Mouse (Mus musculus) hindbrain, embryonic 11.5 days (tissue): Measurements from ENCODE around the gene Ror2. TPM values are rescaled to one million over a fixed set of nuclear protein-coding genes. Genes with fewer than 3 reads are reported as not detected.

ENCODE experiments used
- ATAC-seq: fragments of 200-750 bp; cut with Nextera tagmentation; 2 replicates; pipeline ENCODE4 v1.8.0; 2017; ENCODE audit warnings: mild to moderate bottlenecking, moderate TSS enrichment, moderate library complexity; ENCODE audit not compliant: low FRiP score
- DNase-seq: peaks from one replicate; pipeline ENCODE4 v3.0.0-alpha.2; 2015; ENCODE audit warnings: low spot score
- H3K27ac ChIP-seq: fragments of 300-500 bp; sonication (generic); 2 replicates; pipeline ENCODE4 v1.5.1; 2014; ENCODE audit warnings: mild to moderate bottlenecking, low read depth, low read length
- H3K27me3 ChIP-seq: fragments of 300-500 bp; sonication (generic); 2 replicates; pipeline ENCODE4 v1.6.1; 2014; ENCODE audit warnings: mild to moderate bottlenecking, low read length, moderate library complexity, mixed read lengths; ENCODE audit not compliant: control insufficient read depth, insufficient read depth
- H3K36me3 ChIP-seq: fragments of 300-500 bp; sonication (generic); 2 replicates; pipeline ENCODE4 v1.6.1; 2014; ENCODE audit warnings: mild to moderate bottlenecking, low read length, moderate library complexity, mixed read lengths; ENCODE audit not compliant: control insufficient read depth, insufficient read depth
- H3K4me1 ChIP-seq: fragments of 300-500 bp; sonication (generic); replicated peaks from 2 replicates; pipeline ENCODE4 v1.6.1; 2014; ENCODE audit warnings: low read length, mixed read lengths; ENCODE audit not compliant: control insufficient read depth, insufficient read depth
- H3K4me2 ChIP-seq: fragments of 300-500 bp; sonication (generic); replicated peaks from 2 replicates; pipeline ENCODE4 v1.6.1; 2014; ENCODE audit warnings: mild to moderate bottlenecking, low read depth, low read length
- H3K4me3 ChIP-seq: fragments of 300-500 bp; sonication (generic); 2 replicates; pipeline ENCODE4 v1.5.1; 2014; ENCODE audit warnings: low read depth, low read length
- H3K9ac ChIP-seq: fragments of 300-500 bp; sonication (generic); 2 replicates; pipeline ENCODE4 v1.6.1; 2014; ENCODE audit warnings: low read depth, low read length
- H3K9me3 ChIP-seq: fragments of 300-500 bp; sonication (generic); 2 replicates; pipeline ENCODE4 v1.6.1; 2016; ENCODE audit warnings: low read length; ENCODE audit not compliant: control insufficient read depth
- WGBS: fragments of 180-500 bp; shearing (Covaris S2); extraction: QIAGEN DNeasy Blood & Tissue Kit; methylation state at CpG from one replicate; pipeline ENCODE4 v1.1.7; 2014; 5-methylcytosine and 5-hydroxymethylcytosine counted together
- polyA plus RNA-seq: library from polyadenylated mRNA; unstranded; fragments of >200 nt; fragmentation: Nextera tagmentation; extraction: Ambion mirVana; gene quantifications from 2 replicates; pipeline ENCODE4 v1.2.1, GENCODE M21; 2014

The Ror2 gene
- polyA plus RNA-seq, 1 experiment from 2014 or later: 5.4 TPM

- Histone ChIP-seq H3K9ac (no peak overlapping the region), H3K36me3 (no peaks in the 10 kb centered on the region), H3K4me3 (no peak overlapping the region), H3K4me1 (no peaks in the 10 kb centered on the region), H3K27me3 (no peaks in the 10 kb centered on the region), H3K4me2 (no peak overlapping the region), H3K27ac (no peak overlapping the region), H3K9me3 (no peaks in the 10 kb centered on the region)
- no peak for DNase-seq
- 96% methylated on average over 13 of the region's 13 CpGs for WGBS
- no peak for ATAC-seq
Measured at GRCm38 (mm10) chr13:53130567-53130966, 155.4 kb downstream of the Ror2 start.

GRCm38 (mm10) chr13:53130032-53130431, 155.9 kb downstream of the Ror2 start:
- WGBS: 82% methylated on average over 5 of the region's 5 CpGs
- no peaks in the 10 kb centered on the region for H3K9me3 ChIP-seq
- no peaks in the 10 kb centered on the region for H3K4me1 ChIP-seq
- no peak overlapping the region for H3K9ac ChIP-seq
- no peak for ATAC-seq
- no peak for DNase-seq
- no peak overlapping the region for H3K27ac ChIP-seq
- no peak overlapping the region for H3K4me3 ChIP-seq
- H3K27me3 ChIP-seq: no peaks in the 10 kb centered on the region
- no peak overlapping the region for H3K4me2 ChIP-seq
- H3K36me3 ChIP-seq: no peaks in the 10 kb centered on the region

GRCm38 (mm10) chr13:53125627-53126026, 160.3 kb downstream of the Ror2 start:
- DNase-seq (no peak), ATAC-seq (no peak)
- WGBS: 86% methylated on average over 5 of the region's 5 CpGs
- Histone ChIP-seq H3K27ac (no peak overlapping the region), H3K36me3 (no peaks in the 10 kb centered on the region), H3K9ac (no peak overlapping the region), H3K27me3 (no peaks in the 10 kb centered on the region), H3K4me1 (peaks cover 2% of the 10 kb centered on the region; the same call in 1 of the 2 replicates), H3K4me2 (no peak overlapping the region), H3K9me3 (no peaks in the 10 kb centered on the region), H3K4me3 (no peak overlapping the region)

- no peaks in the 10 kb centered on the region for H3K9me3 ChIP-seq
- H3K4me2 ChIP-seq: no peak overlapping the region
- peaks cover 2% of the 10 kb centered on the region; the same call in 1 of the 2 replicates for H3K4me1 ChIP-seq
- 87% methylated on average over 8 of the region's 8 CpGs for WGBS
- no peaks in the 10 kb centered on the region for H3K27me3 ChIP-seq
- H3K36me3 ChIP-seq: no peaks in the 10 kb centered on the region
- H3K27ac ChIP-seq: no peak overlapping the region
- no peak overlapping the region for H3K4me3 ChIP-seq
- ATAC-seq (no peak), DNase-seq (no peak)
- no peak overlapping the region for H3K9ac ChIP-seq
Measured at GRCm38 (mm10) chr13:53122085-53122484, 163.8 kb downstream of the Ror2 start.

- Histone ChIP-seq H3K4me2 (0 out of 2 replicates have a peak overlapping the region, but pooled peaks have one; percentile 3), H3K9me3 (no peaks in the 10 kb centered on the region), H3K4me1 (peaks cover 2% of the 10 kb centered on the region; the same call in 1 of the 2 replicates), H3K27me3 (no peaks in the 10 kb centered on the region), H3K36me3 (no peaks in the 10 kb centered on the region), H3K4me3 (no peak overlapping the region), H3K9ac (no peak overlapping the region), H3K27ac (no peak overlapping the region)
- peak; percentile 64 for DNase-seq
- WGBS: 25% methylated on average over 11 of the region's 11 CpGs
- no peak; the same call in 1 of the 2 replicates for ATAC-seq
Measured at GRCm38 (mm10) chr13:53120906-53121305, 165.0 kb downstream of the Ror2 start.

GRCm38 (mm10) chr13:53119586-53120426, 166.1 kb downstream of the Ror2 start:
- no peak overlapping the region for H3K27ac ChIP-seq
- peak; percentile 40; the same call in 1 of the 2 replicates for ATAC-seq
- WGBS: 34% methylated on average over 9 of the region's 10 CpGs

GRCm38 (mm10) chr13:53118398-53118797, 167.5 kb downstream of the Ror2 start:
- H3K27ac ChIP-seq: no peak overlapping the region
- no peaks in the 10 kb centered on the region for H3K27me3 ChIP-seq
- 84% methylated on average over 13 of the region's 13 CpGs for WGBS
- H3K4me2 ChIP-seq: no peak overlapping the region
- DNase-seq (no peak), ATAC-seq (no peak)
- no peaks in the 10 kb centered on the region for H3K9me3 ChIP-seq
- no peak overlapping the region for H3K9ac ChIP-seq
- no peaks in the 10 kb centered on the region for H3K36me3 ChIP-seq
- peaks cover 2% of the 10 kb centered on the region; the same call in 1 of the 2 replicates for H3K4me1 ChIP-seq
- no peak overlapping the region for H3K4me3 ChIP-seq

More at GRCm38 (mm10) chr13:53119586-53120426, 166.1 kb downstream of the Ror2 start:
- no peaks in the 10 kb centered on the region for H3K36me3 ChIP-seq
- DNase-seq: peak; percentile 97
- H3K27me3 ChIP-seq: no peaks in the 10 kb centered on the region
- H3K9me3 ChIP-seq: no peaks in the 10 kb centered on the region
- H3K9ac ChIP-seq: no peak overlapping the region
- no peak overlapping the region for H3K4me3 ChIP-seq
- no peak overlapping the region for H3K4me2 ChIP-seq
- peaks cover 2% of the 10 kb centered on the region; the same call in 1 of the 2 replicates for H3K4me1 ChIP-seq

- peaks cover 2% of the 10 kb centered on the region; the same call in 1 of the 2 replicates for H3K4me1 ChIP-seq
- no peak overlapping the region for H3K9ac ChIP-seq
- 93% methylated on average over 7 of the region's 7 CpGs for WGBS
- no peak overlapping the region for H3K4me2 ChIP-seq
- no peaks in the 10 kb centered on the region for H3K9me3 ChIP-seq
- DNase-seq: no peak
- no peaks in the 10 kb centered on the region for H3K27me3 ChIP-seq
- no peaks in the 10 kb centered on the region for H3K36me3 ChIP-seq
- ATAC-seq: no peak
- H3K27ac ChIP-seq: no peak overlapping the region
- no peak overlapping the region for H3K4me3 ChIP-seq
Measured at GRCm38 (mm10) chr13:53117921-53118320, 168.0 kb downstream of the Ror2 start.

GRCm38 (mm10) chr13:53110249-53110578, 175.7 kb downstream of the Ror2 start:
- no peak overlapping the region for H3K27ac ChIP-seq
- no peak for DNase-seq
- 96% methylated on average over 16 of the region's 16 CpGs for WGBS
- H3K27me3 ChIP-seq: no peaks in the 10 kb centered on the region
- H3K36me3 ChIP-seq: no peaks in the 10 kb centered on the region
- H3K9me3 ChIP-seq: no peaks in the 10 kb centered on the region
- no peaks in the 10 kb centered on the region for H3K4me1 ChIP-seq
- no peak overlapping the region for H3K4me2 ChIP-seq
- no peak overlapping the region for H3K4me3 ChIP-seq
- H3K9ac ChIP-seq: no peak overlapping the region
- peak; percentile 47 for ATAC-seq
